Mouse (Mus musculus) midbrain, embryonic 13.5 days (tissue): ENCODE measurements around the gene Sp9. TPM values are rescaled to one million over a fixed set of nuclear protein-coding genes. Genes with fewer than 3 reads are reported as not detected.

ENCODE experiments used
- ATAC-seq: fragments of 200-750 bp; cut with Nextera tagmentation; 2 replicates; pipeline ENCODE4 v1.8.0; 2017; ENCODE audit warnings: mild to moderate bottlenecking, moderate TSS enrichment, moderate library complexity
- H3K27ac ChIP-seq: fragments of 300-500 bp; sonication (generic); 2 replicates; pipeline ENCODE4 v1.5.1; 2015; ENCODE audit warnings: inconsistent platforms, mild to moderate bottlenecking, moderate library complexity
- H3K27me3 ChIP-seq: fragments of 300-500 bp; sonication (generic); 2 replicates; pipeline ENCODE4 v1.6.1; 2015; ENCODE audit warnings: mild to moderate bottlenecking, inconsistent platforms
- H3K36me3 ChIP-seq: fragments of 300-500 bp; sonication (generic); 2 replicates; pipeline ENCODE4 v1.6.1; 2015; ENCODE audit warnings: mild to moderate bottlenecking, inconsistent platforms
- H3K4me1 ChIP-seq: fragments of 300-500 bp; sonication (generic); replicated peaks from 2 replicates; pipeline ENCODE4 v1.6.1; 2015; ENCODE audit warnings: inconsistent platforms
- H3K4me2 ChIP-seq: fragments of 300-500 bp; sonication (generic); replicated peaks from 2 replicates; pipeline ENCODE4 v1.6.1; 2015; ENCODE audit warnings: moderate library complexity, mild to moderate bottlenecking, inconsistent platforms
- H3K4me3 ChIP-seq: fragments of 300-500 bp; sonication (generic); replicated peaks from 2 replicates; pipeline ENCODE4 v1.5.1; 2015; ENCODE audit warnings: mild to moderate bottlenecking, inconsistent platforms
- H3K9ac ChIP-seq: fragments of 300-500 bp; sonication (generic); replicated peaks from 2 replicates; pipeline ENCODE4 v1.6.1; 2015; ENCODE audit warnings: mild to moderate bottlenecking, inconsistent platforms
- H3K9me3 ChIP-seq: fragments of 300-500 bp; sonication (generic); 2 replicates; pipeline ENCODE4 v1.6.1; 2016; ENCODE audit warnings: mild to moderate bottlenecking, inconsistent platforms
- WGBS: fragments of 180-500 bp; shearing (Covaris S2); methylation state at CpG from one replicate; pipeline ENCODE4 v1.1.7; 2015; 5-methylcytosine and 5-hydroxymethylcytosine counted together
- polyA plus RNA-seq: library from polyadenylated mRNA; unstranded; fragments of >200 nt; fragmentation: Nextera tagmentation; extraction: Ambion mirVana; gene quantifications from 2 replicates; pipeline ENCODE4 v1.2.1, GENCODE M21; 2015

The Sp9 gene
- polyA plus RNA-seq, 1 experiment from 2014 or later: 6.1 TPM

- ATAC-seq: no peak
- no peaks in the 10 kb centered on the region for H3K27me3 ChIP-seq
- H3K9ac ChIP-seq: no peak overlapping the region
- no peak overlapping the region for H3K27ac ChIP-seq
- H3K4me3 ChIP-seq: no peak overlapping the region
- 0 out of 2 replicates have a peak, but pooled peaks cover 2% of the 10 kb centered on the region for H3K36me3 ChIP-seq
- H3K4me2 ChIP-seq: no peak overlapping the region
- whole genome bisulfite sequencing: 71% methylated on average over 12 of the region's 12 CpGs
- no peaks in the 10 kb centered on the region for H3K4me1 ChIP-seq
- H3K9me3 ChIP-seq: no peaks in the 10 kb centered on the region
These were observed 51.3 kb downstream of the Sp9 start for GRCm38 (mm10) chr2:73322991-73323390.

GRCm38 (mm10) chr2:73325871-73326270, 54.1 kb downstream of the Sp9 start:
- no peaks in the 10 kb centered on the region for H3K4me1 ChIP-seq
- no peaks in the 10 kb centered on the region for H3K9me3 ChIP-seq
- 83% methylated on average over 5 of the region's 5 CpGs for WGBS
- ATAC-seq: no peak
- H3K27me3 ChIP-seq: no peaks in the 10 kb centered on the region
- H3K27ac ChIP-seq: no peak overlapping the region
- H3K36me3 ChIP-seq: no peaks in the 10 kb centered on the region
- no peak overlapping the region for H3K4me3 ChIP-seq
- H3K9ac ChIP-seq: no peak overlapping the region
- no peak overlapping the region for H3K4me2 ChIP-seq

Other genes starting within 250 kb of the Sp9 start
- 80.9 and 96.4 TPM in 2 replicates for gene Ola1, start 53.0 kb upstream of the Sp9 start, polyA plus RNA-seq
- gene Scrn3, start 40.7 kb downstream of the Sp9 start, polyA plus RNA-seq: 8.1 and 9.6 TPM in 2 replicates
- gene Cir1, start 40.8 kb downstream of the Sp9 start, polyA plus RNA-seq: 34.0 and 34.8 TPM in 2 replicates
- gene Gpr155, start 114.6 kb downstream of the Sp9 start, polyA plus RNA-seq: 9.7 and 10.2 TPM in 2 replicates